Mouse (Mus musculus): ENCODE measurements around the gene Tjp2. TPM values are rescaled to one million over a fixed set of nuclear protein-coding genes. Genes with fewer than 3 reads are reported as not detected.

Tjp2 gene
- polyA plus RNA-seq, 1 experiment = 12.9 TPM

GRCm38 (mm10) chr19:24077658-24078057 lies 147.2 kb downstream of the Tjp2 start:
- DNase-seq (ENCODE audit: low read depth) = no peak

GRCm38 (mm10) chr19:24076536-24076935 lies 148.3 kb downstream of the Tjp2 start:
- TF ChIP-seq CTCF (IDR thresholded peaks at IDR 0.05; ENCODE audit: borderline replicate concordance, extremely low read depth, insufficient read depth, insufficient read length) (no peak), POLR2A (IDR thresholded peaks at IDR 0.05; ENCODE audit: borderline replicate concordance, extremely low read depth, insufficient read depth, insufficient read length, poor library complexity, severe bottlenecking) (no peak)
- no peak for DNase-seq (ENCODE audit: low read depth)

More at GRCm38 (mm10) chr19:24077658-24078057, 147.2 kb downstream of the Tjp2 start:
- TF ChIP-seq POLR2A (IDR thresholded peaks at IDR 0.05; ENCODE audit: borderline replicate concordance, extremely low read depth, insufficient read depth, insufficient read length, poor library complexity, severe bottlenecking) (no peak), CTCF (IDR thresholded peaks at IDR 0.05; ENCODE audit: borderline replicate concordance, extremely low read depth, insufficient read depth, insufficient read length) (no peak)

GRCm38 (mm10) chr19:24075927-24076326 lies 148.9 kb downstream of the Tjp2 start:
- DNase-seq (ENCODE audit: low read depth) = no peak
- TF ChIP-seq CTCF (IDR thresholded peaks at IDR 0.05; ENCODE audit: borderline replicate concordance, extremely low read depth, insufficient read depth, insufficient read length) (no peak), POLR2A (IDR thresholded peaks at IDR 0.05; ENCODE audit: borderline replicate concordance, extremely low read depth, insufficient read depth, insufficient read length, poor library complexity, severe bottlenecking) (no peak)

GRCm38 (mm10) chr19:24073155-24073554 lies 151.7 kb downstream of the Tjp2 start:
- DNase-seq (ENCODE audit: low read depth) = no peak
- TF ChIP-seq POLR2A (IDR thresholded peaks at IDR 0.05; ENCODE audit: borderline replicate concordance, extremely low read depth, insufficient read depth, insufficient read length, poor library complexity, severe bottlenecking) (no peak), CTCF (IDR thresholded peaks at IDR 0.05; ENCODE audit: borderline replicate concordance, extremely low read depth, insufficient read depth, insufficient read length) (no peak)

GRCm38 (mm10) chr19:24064348-24064895 lies 160.4 kb downstream of the Tjp2 start:
- TF ChIP-seq CTCF (IDR thresholded peaks at IDR 0.05; ENCODE audit: borderline replicate concordance, extremely low read depth, insufficient read depth, insufficient read length) (no peak), POLR2A (IDR thresholded peaks at IDR 0.05; ENCODE audit: borderline replicate concordance, extremely low read depth, insufficient read depth, insufficient read length, poor library complexity, severe bottlenecking) (no peak)
- no peak for DNase-seq (ENCODE audit: low read depth)

GRCm38 (mm10) chr19:24063585-24063984 lies 161.2 kb downstream of the Tjp2 start:
- TF ChIP-seq CTCF (IDR thresholded peaks at IDR 0.05; ENCODE audit: borderline replicate concordance, extremely low read depth, insufficient read depth, insufficient read length) = no peak
- no peak for TF ChIP-seq POLR2A (IDR thresholded peaks at IDR 0.05; ENCODE audit: borderline replicate concordance, extremely low read depth, insufficient read depth, insufficient read length, poor library complexity, severe bottlenecking)
- DNase-seq (ENCODE audit: low read depth) = no peak

- DNase-seq (ENCODE audit: low read depth) = peak; percentile 51
- no peak for TF ChIP-seq CTCF (IDR thresholded peaks at IDR 0.05; ENCODE audit: borderline replicate concordance, extremely low read depth, insufficient read depth, insufficient read length)
- TF ChIP-seq POLR2A (IDR thresholded peaks at IDR 0.05; ENCODE audit: borderline replicate concordance, extremely low read depth, insufficient read depth, insufficient read length, poor library complexity, severe bottlenecking) = no peak
These were observed 166.0 kb downstream of the Tjp2 start for GRCm38 (mm10) chr19:24058851-24059250.

- DNase-seq (ENCODE audit: low read depth) = no peak
- TF ChIP-seq CTCF (IDR thresholded peaks at IDR 0.05; ENCODE audit: borderline replicate concordance, extremely low read depth, insufficient read depth, insufficient read length) (no peak), POLR2A (IDR thresholded peaks at IDR 0.05; ENCODE audit: borderline replicate concordance, extremely low read depth, insufficient read depth, insufficient read length, poor library complexity, severe bottlenecking) (no peak)
These were observed 166.8 kb downstream of the Tjp2 start for GRCm38 (mm10) chr19:24058021-24058420.

GRCm38 (mm10) chr19:24056880-24057279 lies 167.9 kb downstream of the Tjp2 start:
- DNase-seq (ENCODE audit: low read depth) = no peak
- TF ChIP-seq CTCF (IDR thresholded peaks at IDR 0.05; ENCODE audit: borderline replicate concordance, extremely low read depth, insufficient read depth, insufficient read length) = peak; percentile 4; the same call in 1 of the 2 replicates
- no peak for TF ChIP-seq POLR2A (IDR thresholded peaks at IDR 0.05; ENCODE audit: borderline replicate concordance, extremely low read depth, insufficient read depth, insufficient read length, poor library complexity, severe bottlenecking)

GRCm38 (mm10) chr19:24054904-24055303 lies 169.9 kb downstream of the Tjp2 start:
- peak; percentile 9 for DNase-seq (ENCODE audit: low read depth)
- TF ChIP-seq CTCF (IDR thresholded peaks at IDR 0.05; ENCODE audit: borderline replicate concordance, extremely low read depth, insufficient read depth, insufficient read length) (no peak), POLR2A (IDR thresholded peaks at IDR 0.05; ENCODE audit: borderline replicate concordance, extremely low read depth, insufficient read depth, insufficient read length, poor library complexity, severe bottlenecking) (no peak)

GRCm38 (mm10) chr19:24054265-24054664 lies 170.6 kb downstream of the Tjp2 start:
- TF ChIP-seq CTCF (IDR thresholded peaks at IDR 0.05; ENCODE audit: borderline replicate concordance, extremely low read depth, insufficient read depth, insufficient read length) (no peak), POLR2A (IDR thresholded peaks at IDR 0.05; ENCODE audit: borderline replicate concordance, extremely low read depth, insufficient read depth, insufficient read length, poor library complexity, severe bottlenecking) (no peak)
- DNase-seq (ENCODE audit: low read depth) = no peak

- TF ChIP-seq CTCF (IDR thresholded peaks at IDR 0.05; ENCODE audit: borderline replicate concordance, extremely low read depth, insufficient read depth, insufficient read length) (no peak), POLR2A (IDR thresholded peaks at IDR 0.05; ENCODE audit: borderline replicate concordance, extremely low read depth, insufficient read depth, insufficient read length, poor library complexity, severe bottlenecking) (no peak)
- DNase-seq (ENCODE audit: low read depth) = no peak
These were observed 174.3 kb downstream of the Tjp2 start for GRCm38 (mm10) chr19:24050514-24050913.
